Mouse (Mus musculus) NIH3T3 (cell line): ENCODE measurements around the gene Rab3c.

Experiments used
- DNase-seq: peaks from one replicate; pipeline ENCODE4 v3.0.0-alpha.2; 2012; ENCODE audit warnings: low read depth

Rab3c gene

DNA sequence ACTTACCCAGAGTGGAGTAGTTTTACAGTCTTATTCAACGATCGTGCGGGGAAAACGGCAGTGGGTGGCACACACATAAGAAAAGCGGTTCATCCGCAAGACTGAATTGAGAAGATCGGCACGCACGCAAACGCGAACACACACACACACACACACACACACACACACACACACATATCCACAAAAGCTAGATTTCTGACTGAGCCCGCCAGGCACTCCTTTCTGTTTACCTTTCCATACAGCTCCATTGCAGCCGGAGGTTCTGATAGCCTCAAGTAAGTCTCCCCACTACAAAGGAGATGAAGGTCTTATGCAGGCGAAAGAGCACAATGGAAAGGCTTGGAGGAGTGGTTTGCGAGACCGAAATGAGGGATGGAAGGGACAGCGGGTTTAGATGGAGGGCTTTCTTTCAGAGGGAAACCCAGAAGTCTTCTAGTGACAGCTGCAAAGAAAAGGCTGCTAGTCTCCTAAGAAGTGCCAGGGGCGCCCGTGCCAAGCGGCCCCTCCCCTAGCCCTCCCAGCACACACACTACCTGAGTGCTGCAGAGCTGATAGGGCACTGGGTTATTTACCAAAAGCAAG lies at the start of gene Rab3c:
TSS of gene Rab3c (minus strand) at position 434 of the 582 bp plus-strand sequence.
- peak; percentile 46 for DNase-seq

DNA sequence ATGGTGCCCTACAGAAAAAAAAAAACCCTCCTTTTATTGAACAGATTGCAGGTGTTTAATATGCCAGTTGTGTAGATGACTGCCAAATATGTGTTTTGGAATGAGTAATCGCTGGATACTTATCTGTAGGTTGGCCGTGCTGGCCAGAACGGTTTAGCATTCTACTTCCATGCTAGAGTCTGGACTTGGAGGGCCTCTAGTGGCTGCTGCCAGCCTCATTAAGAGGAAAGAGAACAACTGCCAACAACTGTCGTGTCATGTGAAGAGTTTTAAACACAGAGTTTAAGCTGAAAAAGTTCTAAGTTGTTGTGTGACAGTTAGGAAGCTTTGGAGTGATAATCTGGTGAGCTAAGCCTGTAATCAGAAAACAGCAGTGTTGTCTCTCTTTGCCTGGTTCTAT lies 38.0 kb upstream of the Rab3c start:
- DNase-seq: peak; percentile 82

DNA sequence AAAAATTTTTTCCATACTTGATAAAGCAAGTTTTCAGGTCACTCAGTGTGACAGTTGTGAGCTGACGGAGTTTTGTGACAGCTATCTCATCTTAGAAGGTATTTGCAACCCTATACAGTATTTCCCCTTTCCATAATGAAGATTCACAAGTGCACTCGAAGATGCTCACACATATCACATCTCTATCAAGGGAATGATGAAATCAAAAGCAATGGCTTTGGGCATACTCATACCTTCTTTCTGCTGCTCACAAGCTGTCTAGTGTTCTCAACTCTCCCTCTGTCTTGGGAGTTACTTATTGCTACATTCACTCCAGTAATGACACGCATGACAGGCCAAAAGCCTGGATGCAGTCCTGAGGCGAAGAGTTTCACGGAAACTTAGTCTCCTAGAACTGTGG lies 26.4 kb upstream of the Rab3c start:
- DNase-seq: no peak

DNA sequence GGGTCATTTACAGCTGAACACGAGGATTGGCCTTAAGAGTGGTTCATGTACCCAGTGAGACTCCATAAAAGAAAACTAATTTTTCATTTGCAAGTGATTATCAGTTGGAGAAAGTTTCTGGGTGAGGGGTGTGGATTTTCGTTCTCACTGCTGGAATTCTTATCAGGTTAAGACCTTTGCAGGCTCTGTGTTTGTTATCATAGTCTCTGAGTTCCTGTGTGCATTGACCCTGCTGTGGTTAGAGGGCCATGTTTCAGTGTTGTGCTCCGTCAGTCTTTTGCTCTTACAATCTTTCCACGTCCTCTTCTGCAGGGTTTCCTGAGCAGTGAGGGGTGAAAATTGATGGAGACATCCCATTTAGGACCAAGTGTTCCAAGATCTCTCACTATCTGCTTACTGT lies 16.3 kb upstream of the Rab3c start:
- no peak for DNase-seq

- no peak for DNase-seq
These were observed 7.7 kb upstream of the Rab3c start for GRCm38 (mm10) chr13:110288499-110288898.

DNA sequence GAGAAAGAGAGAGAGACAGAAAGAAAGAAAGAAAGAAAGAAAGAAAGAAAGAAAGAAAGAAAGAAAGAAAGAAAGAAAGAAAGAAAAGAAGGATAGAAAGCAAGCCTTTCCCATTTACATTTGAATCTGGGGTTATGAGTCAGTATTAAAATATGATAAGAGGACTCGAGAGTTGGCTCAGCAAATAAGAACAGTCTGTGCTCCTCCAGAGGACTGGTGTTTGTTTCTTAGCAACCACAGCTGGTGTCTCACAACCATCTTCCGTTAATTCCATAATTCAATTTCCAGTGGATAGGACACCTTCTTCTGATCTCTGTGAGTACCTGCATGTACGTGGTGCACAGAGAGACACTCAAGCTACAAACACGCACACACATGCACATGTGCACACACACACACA lies 3.0 kb upstream of the Rab3c start:
- DNase-seq: peak; percentile 69

- DNase-seq: peak; percentile 91
These were observed 701 bp downstream of the Rab3c start for GRCm38 (mm10) chr13:110280028-110280562.

GRCm38 (mm10) chr13:110278976-110279736 lies 1.6 kb downstream of the Rab3c start:
- no peak for DNase-seq

GRCm38 (mm10) chr13:110277709-110278108 lies 3.1 kb downstream of the Rab3c start:
- DNase-seq: peak; percentile 51

GRCm38 (mm10) chr13:110275471-110275870 lies 5.3 kb downstream of the Rab3c start:
- DNase-seq: peak; percentile 65

DNA sequence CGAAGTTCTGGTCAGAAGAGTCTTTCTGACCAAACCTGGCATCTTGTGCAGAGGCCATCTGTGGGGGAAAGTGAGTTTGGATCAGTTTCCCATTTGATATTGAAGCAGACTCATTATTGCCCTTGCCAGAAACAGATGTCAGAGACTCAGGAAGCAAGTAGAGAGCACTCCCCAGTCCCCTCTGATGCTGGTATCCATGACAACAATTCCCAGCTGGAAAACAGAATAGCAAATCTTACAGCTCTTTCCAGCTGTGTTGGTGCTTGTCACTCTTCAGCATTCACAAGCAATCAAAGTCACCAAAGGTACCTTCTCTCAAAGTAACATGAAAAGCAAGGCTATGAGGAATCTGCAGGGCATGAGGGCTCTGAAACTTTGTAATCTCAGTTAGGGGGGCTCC lies 20.1 kb downstream of the Rab3c start:
- no peak for DNase-seq

- no peak for DNase-seq
These were observed 29.3 kb downstream of the Rab3c start for GRCm38 (mm10) chr13:110251453-110251852.

GRCm38 (mm10) chr13:110248481-110248880 lies 32.3 kb downstream of the Rab3c start:
- DNase-seq: peak; percentile 45

- no peak for DNase-seq
These were observed 41.8 kb downstream of the Rab3c start for GRCm38 (mm10) chr13:110238970-110239369.

DNA sequence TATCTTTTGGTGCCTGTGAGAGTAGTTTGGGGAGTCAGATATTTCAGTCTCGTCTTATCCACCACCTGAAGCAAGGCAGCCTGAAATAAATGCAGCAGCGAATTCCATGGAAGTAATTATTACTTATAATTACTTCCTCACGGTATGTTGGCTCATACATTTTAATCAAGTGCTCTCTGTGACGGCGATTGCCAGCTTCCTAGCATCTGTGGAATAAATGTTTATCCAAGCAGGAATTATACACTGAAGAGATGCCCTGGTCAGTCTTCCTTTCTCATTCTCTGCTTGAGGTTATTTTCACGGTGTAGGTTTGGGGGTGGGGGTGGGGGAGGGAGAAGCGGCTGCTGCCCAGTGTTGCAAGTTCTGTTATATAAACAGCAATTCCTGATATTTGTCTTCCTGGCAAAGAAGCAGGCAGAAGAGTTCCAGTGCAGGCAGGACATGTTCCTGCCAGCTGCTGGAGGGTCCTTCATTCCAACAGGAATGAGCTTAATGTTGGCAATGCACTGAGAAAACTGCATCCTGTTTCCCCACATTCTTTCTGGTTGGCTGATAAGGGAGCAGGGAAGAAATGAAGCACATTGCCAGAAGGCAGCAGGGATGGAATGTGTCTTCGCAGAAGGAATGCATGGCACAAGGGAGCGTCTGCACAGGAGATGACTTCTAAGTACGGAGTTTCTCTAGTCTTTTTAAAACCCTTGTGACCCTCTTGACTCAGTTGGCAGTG lies 43.4 kb downstream of the Rab3c start:
- DNase-seq: peak; percentile 76

DNA sequence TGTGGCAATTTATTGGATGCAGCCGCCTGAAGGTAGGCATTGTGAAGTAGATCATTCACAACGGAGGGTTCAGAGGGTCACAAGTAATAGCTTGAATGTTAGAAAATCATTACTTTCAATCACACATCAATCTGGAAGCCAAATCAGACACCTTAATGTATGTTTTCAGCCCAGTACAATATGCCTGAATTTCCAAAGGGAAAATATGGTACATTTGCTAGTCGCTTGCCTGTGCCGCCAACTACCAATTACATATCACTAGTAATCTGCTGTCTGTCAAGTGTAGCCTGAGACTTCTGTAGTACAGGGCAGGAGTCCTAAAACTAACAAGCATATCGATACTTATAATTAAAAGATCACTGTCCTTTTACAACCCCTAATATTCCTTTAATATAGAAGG lies 47.4 kb downstream of the Rab3c start:
- no peak for DNase-seq

DNA sequence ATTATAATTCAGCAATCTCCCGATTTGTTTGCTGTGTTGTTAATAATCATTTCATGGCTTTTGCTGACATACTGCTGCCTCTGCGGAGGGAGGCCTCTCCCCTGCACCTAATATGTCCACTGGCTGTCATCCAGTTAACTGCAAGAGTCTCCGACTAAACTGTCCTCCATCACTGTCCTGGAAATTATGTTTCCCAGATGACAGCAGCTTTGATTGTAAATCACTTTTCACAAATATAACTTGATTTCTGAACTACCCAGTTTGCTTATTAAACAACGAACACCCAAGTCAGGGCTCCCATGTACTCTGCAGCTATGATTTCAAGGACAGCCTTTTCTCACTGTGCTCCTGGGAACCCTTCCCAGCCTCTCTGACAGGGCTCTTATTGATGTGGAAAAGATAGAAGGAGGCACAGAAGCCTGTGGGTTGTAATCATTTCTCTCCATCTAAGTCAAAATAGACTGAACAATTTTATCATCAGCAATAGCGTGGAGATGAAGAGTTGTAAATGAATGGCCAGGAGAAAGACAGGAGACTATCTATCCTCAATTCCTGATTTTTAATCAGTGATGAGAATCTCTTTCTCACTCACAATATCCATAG lies 49.6 kb downstream of the Rab3c start:
- DNase-seq: no peak

GRCm38 (mm10) chr13:110230046-110230445 lies 50.8 kb downstream of the Rab3c start:
- peak; percentile 90 for DNase-seq

- DNase-seq: no peak
These were observed 61.6 kb downstream of the Rab3c start for GRCm38 (mm10) chr13:110219195-110219594.

GRCm38 (mm10) chr13:110218497-110218896 lies 62.3 kb downstream of the Rab3c start:
- peak; percentile 70 for DNase-seq

DNA sequence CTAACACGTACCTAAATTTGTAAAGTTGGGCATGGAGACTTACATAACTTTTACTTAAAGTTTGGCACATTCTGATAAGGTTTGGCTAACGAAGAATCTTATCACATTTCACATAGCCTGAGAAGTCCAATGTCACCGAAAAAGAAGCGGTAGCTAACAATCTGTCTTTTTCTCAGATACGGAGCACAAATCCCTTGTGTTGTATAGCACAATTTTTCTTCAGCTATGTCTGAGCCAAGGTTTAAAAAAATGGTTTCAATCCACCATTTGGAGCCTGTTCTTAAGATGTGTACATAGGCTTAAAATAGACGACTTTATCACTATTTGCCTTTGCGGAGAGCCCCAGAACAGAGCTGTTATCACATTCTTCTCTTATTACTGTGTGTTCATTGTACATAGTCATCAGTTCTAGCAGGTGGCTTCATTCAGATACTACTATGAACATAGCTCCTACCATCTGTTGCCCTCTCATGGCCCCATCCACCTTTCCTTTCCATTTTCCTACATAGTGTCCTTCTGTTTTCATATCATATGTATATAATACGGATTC lies 69.2 kb downstream of the Rab3c start:
- no peak for DNase-seq

DNA sequence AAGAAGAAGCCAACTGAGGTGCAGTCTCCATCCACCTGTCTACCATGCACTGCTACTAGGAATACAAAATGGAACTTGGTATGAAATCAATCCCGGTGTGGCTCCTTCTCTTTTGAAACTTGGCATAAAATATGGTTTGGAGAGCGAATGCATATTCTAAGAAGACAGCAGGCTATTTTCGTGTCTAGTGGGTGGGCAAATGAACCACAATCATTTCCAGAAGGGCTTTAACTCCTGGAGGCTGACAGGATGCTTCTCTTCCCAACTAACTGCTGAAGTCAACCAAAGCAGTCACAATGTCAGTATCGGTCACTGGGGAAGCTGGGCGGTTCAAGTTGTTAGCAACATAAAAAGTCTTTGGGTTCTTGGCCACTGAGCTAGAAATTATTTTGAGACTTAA lies 81.9 kb downstream of the Rab3c start:
- DNase-seq: no peak
